8 mouse cellular contexts compared by ENCODE assay signal in the genomic region with DNA sequence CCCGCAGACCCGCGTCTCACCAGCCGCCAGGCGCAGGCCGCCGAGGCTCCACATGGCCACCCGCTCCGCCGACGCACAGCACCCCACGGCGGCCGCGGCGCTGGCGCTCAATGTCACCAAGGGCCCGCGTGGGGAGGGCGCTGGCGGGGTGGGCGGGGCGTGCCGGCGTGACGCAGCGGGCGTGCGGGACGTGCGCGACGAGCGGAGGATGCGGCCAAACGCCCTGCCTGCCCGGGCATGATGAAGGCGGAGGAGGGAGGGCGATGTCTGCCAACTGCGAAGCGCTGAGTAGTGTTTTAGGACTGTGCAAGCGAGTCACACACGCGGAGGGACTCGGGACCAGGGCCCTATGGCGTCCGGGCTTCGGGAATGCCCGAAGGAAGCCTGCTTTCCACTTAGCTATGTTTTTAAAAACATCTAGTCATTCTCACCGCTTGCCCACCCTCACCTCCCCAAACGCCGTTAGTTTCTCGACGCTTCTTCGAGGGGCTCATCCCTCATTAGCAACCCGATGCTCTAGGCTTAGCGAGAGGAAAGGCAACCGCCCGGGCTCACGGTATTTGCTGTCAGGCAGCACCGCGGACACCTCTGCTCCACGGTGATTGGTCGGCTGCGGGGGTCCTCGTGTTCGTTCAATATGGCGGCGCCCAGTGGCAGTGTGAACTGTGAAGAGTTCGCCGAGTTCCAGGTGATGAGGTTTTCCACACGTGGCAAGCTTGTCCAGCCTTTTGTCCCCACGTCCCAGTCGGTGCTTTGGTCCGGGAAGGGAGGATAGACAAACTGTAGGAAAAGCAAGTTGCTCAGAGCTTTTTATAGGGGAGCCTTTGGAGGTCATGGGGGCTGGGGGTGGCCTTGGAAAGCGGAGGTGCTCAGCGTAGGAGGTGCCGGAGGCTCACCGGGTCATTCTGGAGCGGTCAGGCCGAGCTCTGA. TPM values are rescaled to one million over a fixed set of nuclear protein-coding genes. Genes with fewer than 3 reads are reported as not detected.
A peak's percentile ranks its signal among the peaks of the same experiment; 100 is the strongest.
DNase-seq lines count a peak whose midpoint lies in the region; ATAC-seq and TF ChIP-seq lines count a peak whose summit lies in the region.

A gene (minus strand): TSS at position 145 of the 930 bp plus-strand sequence.
A gene (plus strand): TSS at position 236 of the 930 bp plus-strand sequence.

- peak; percentile 96 for DNase-seq in brain, embryonic 14.5 days (ENCODE audit: low read depth)
- DNase-seq in kidney, postnatal 0 days (ENCODE audit: low spot score) = peak; percentile 95
- DNase-seq in liver, embryonic 11.5 days (ENCODE audit: low spot score) = peak; percentile 96
- peak; percentile 94 for DNase-seq in naive thymus-derived CD4-positive, alpha-beta T cell, adult 2 months (ENCODE audit: low read depth)

- peaks cover 25% of the 10 kb centered on the region for H3K36me3 ChIP-seq in C2C12 (ENCODE audit: control insufficient read depth, insufficient read depth)
- H3K36me3 ChIP-seq in erythroblast, embryonic 14.5 days (ENCODE audit: control insufficient read depth) = peaks cover 30% of the 10 kb centered on the region
- H3K36me3 ChIP-seq in heart, embryonic 12.5 days = peaks cover 14% of the 10 kb centered on the region
- H3K36me3 ChIP-seq in kidney, postnatal 0 days (ENCODE audit: insufficient read depth, low read length) = no peaks in the 10 kb centered on the region
- peaks cover 4% of the 10 kb centered on the region; the same call in 1 of the 2 replicates for H3K36me3 ChIP-seq in liver, embryonic 11.5 days (ENCODE audit: control insufficient read depth, insufficient read depth, low read length)
- no peaks in the 10 kb centered on the region for H3K36me3 ChIP-seq in stomach, embryonic 14.5 days (ENCODE audit: control insufficient read depth, insufficient read depth, low read length)

- H3K9ac ChIP-seq in heart, embryonic 12.5 days = peak within 1 kb of the TSS; percentile 94
- H3K9ac ChIP-seq in kidney, postnatal 0 days (ENCODE audit: low read depth, low read length) = peak within 1 kb of the TSS; percentile 74
- H3K9ac ChIP-seq in liver, embryonic 11.5 days (ENCODE audit: low read depth, low read length) = peak within 1 kb of the TSS; percentile 94
- peak within 1 kb of the TSS; percentile 83 for H3K9ac ChIP-seq in stomach, embryonic 14.5 days (replicated peaks; ENCODE audit: low read depth, low read length)

- WGBS in heart, embryonic 12.5 days = under 1% methylated on average over 79 of the region's 81 CpGs
- under 1% methylated on average over 74 of the region's 81 CpGs for WGBS in kidney, postnatal 0 days
- under 1% methylated on average over 81 of the region's 81 CpGs for WGBS in liver, embryonic 11.5 days
- under 1% methylated on average over 81 of the region's 81 CpGs for WGBS in stomach, embryonic 14.5 days

- H3K4me3 ChIP-seq in C2C12 (ENCODE audit: insufficient read depth, poor library complexity, severe bottlenecking) = peak within 1 kb of the TSS; percentile 82
- peak within 1 kb of the TSS; percentile 77 for H3K4me3 ChIP-seq in erythroblast, embryonic 14.5 days (replicated peaks)
- peak within 1 kb of the TSS; percentile 95 for H3K4me3 ChIP-seq in heart, embryonic 12.5 days
- peak within 1 kb of the TSS; percentile 76 for H3K4me3 ChIP-seq in kidney, postnatal 0 days (replicated peaks; ENCODE audit: low read depth, low read length)
- peak within 1 kb of the TSS; percentile 85 for H3K4me3 ChIP-seq in liver, embryonic 11.5 days (ENCODE audit: low read depth, low read length)
- peak within 1 kb of the TSS; percentile 84 for H3K4me3 ChIP-seq in stomach, embryonic 14.5 days (ENCODE audit: low read depth, low read length)

- H3K27ac ChIP-seq in heart, embryonic 12.5 days (ENCODE audit: poor library complexity, severe bottlenecking) = peak within 1 kb of the TSS; percentile 100
- peak within 1 kb of the TSS; percentile 97 for H3K27ac ChIP-seq in kidney, postnatal 0 days
- H3K27ac ChIP-seq in liver, embryonic 11.5 days (ENCODE audit: low read depth, low read length) = peak within 1 kb of the TSS; percentile 99
- peak within 1 kb of the TSS; percentile 99 for H3K27ac ChIP-seq in stomach, embryonic 14.5 days (ENCODE audit: low read length)

- TF ChIP-seq CTCF in C2C12 (IDR thresholded peaks at IDR 0.05; ENCODE audit: control insufficient read depth, insufficient read depth, insufficient read length) = peak; percentile 9
- TF ChIP-seq CTCF in brain, embryonic 14.5 days (IDR thresholded peaks at IDR 0.05; ENCODE audit: borderline replicate concordance, extremely low read depth, insufficient read depth, insufficient read length) = no peak
- TF ChIP-seq CTCF in kidney, postnatal 0 days (IDR thresholded peaks at IDR 0.05; ENCODE audit: low read depth) = peak; percentile 16; the same call in 1 of the 2 replicates

- H3K27me3 ChIP-seq in C2C12 (ENCODE audit: control insufficient read depth, insufficient read depth, insufficient read length) = no peaks in the 10 kb centered on the region
- no peaks in the 10 kb centered on the region for H3K27me3 ChIP-seq in erythroblast, embryonic 14.5 days (ENCODE audit: control insufficient read depth)
- H3K27me3 ChIP-seq in heart, embryonic 12.5 days (replicated peaks) = no peaks in the 10 kb centered on the region
- no peaks in the 10 kb centered on the region for H3K27me3 ChIP-seq in kidney, postnatal 0 days (ENCODE audit: insufficient read depth, low read length)
- H3K27me3 ChIP-seq in liver, embryonic 11.5 days (replicated peaks; ENCODE audit: control insufficient read depth, insufficient read depth, low read length) = no peaks in the 10 kb centered on the region
- H3K27me3 ChIP-seq in stomach, embryonic 14.5 days (ENCODE audit: control insufficient read depth, insufficient read depth, low read length) = no peaks in the 10 kb centered on the region

- H3K4me1 ChIP-seq in erythroblast, embryonic 14.5 days (ENCODE audit: control insufficient read depth) = peaks cover 47% of the 10 kb centered on the region
- peaks cover 30% of the 10 kb centered on the region for H3K4me1 ChIP-seq in heart, embryonic 12.5 days (replicated peaks)
- no peaks in the 10 kb centered on the region; the same call in 1 of the 2 replicates for H3K4me1 ChIP-seq in kidney, postnatal 0 days (replicated peaks; ENCODE audit: insufficient read depth, low read length)
- peaks cover 23% of the 10 kb centered on the region for H3K4me1 ChIP-seq in liver, embryonic 11.5 days (replicated peaks; ENCODE audit: control insufficient read depth, insufficient read depth, low read length)
- peaks cover 26% of the 10 kb centered on the region for H3K4me1 ChIP-seq in stomach, embryonic 14.5 days (ENCODE audit: control insufficient read depth, insufficient read depth, low read length)

- peaks cover 93% of the 10 kb centered on the region for H3K79me2 ChIP-seq in C2C12 (ENCODE audit: control insufficient read depth, insufficient read depth)

- H3K79me3 ChIP-seq in C2C12 (ENCODE audit: low read depth) = peaks cover 67% of the 10 kb centered on the region

- peak within 1 kb of the TSS; percentile 70 for H3K4me2 ChIP-seq in heart, embryonic 12.5 days
- H3K4me2 ChIP-seq in kidney, postnatal 0 days (ENCODE audit: low read length) = peak within 1 kb of the TSS; percentile 79
- H3K4me2 ChIP-seq in liver, embryonic 11.5 days = peak within 1 kb of the TSS; percentile 66
- H3K4me2 ChIP-seq in stomach, embryonic 14.5 days (replicated peaks; ENCODE audit: low read depth, low read length) = peak within 1 kb of the TSS; percentile 55

- TF ChIP-seq POLR2A in brain, embryonic 14.5 days (IDR thresholded peaks at IDR 0.05; ENCODE audit: borderline replicate concordance, extremely low read depth, insufficient read depth, insufficient read length, poor library complexity, severe bottlenecking) = peak; percentile 90

- peak within 1 kb of the TSS; percentile 84 for H3ac ChIP-seq in C2C12 (ENCODE audit: control insufficient read depth, insufficient read length, low read depth)

- ATAC-seq in heart, embryonic 12.5 days (ENCODE audit: insufficient number of reproducible peaks, low FRiP score) = peak; percentile 94
- ATAC-seq in kidney, postnatal 0 days (replicated peaks; ENCODE audit: low FRiP score, low read depth) = peak; percentile 95
- peak; percentile 90 for ATAC-seq in liver, embryonic 11.5 days (replicated peaks; ENCODE audit: low FRiP score)
- ATAC-seq in stomach, embryonic 14.5 days (ENCODE audit: insufficient number of reproducible peaks, insufficient read depth, low FRiP score, low read depth) = peak; percentile 92

- no peaks in the 10 kb centered on the region for H3K9me3 ChIP-seq in erythroblast, embryonic 14.5 days (ENCODE audit: control insufficient read depth, low read length)
- H3K9me3 ChIP-seq in heart, embryonic 12.5 days (replicated peaks) = no peaks in the 10 kb centered on the region
- H3K9me3 ChIP-seq in kidney, postnatal 0 days (replicated peaks; ENCODE audit: low read length) = no peaks in the 10 kb centered on the region
- H3K9me3 ChIP-seq in liver, embryonic 11.5 days (ENCODE audit: control insufficient read depth, low read length) = no peaks in the 10 kb centered on the region
- H3K9me3 ChIP-seq in stomach, embryonic 14.5 days (ENCODE audit: control insufficient read depth, low read depth, low read length) = no peaks in the 10 kb centered on the region

TF ChIP-seq in C2C12, 6 proteins besides CTCF, POLR2A, EP300 and RAD21:
- peak; percentile 73 for TF ChIP-seq MAX (IDR thresholded peaks at IDR 0.05)
- TF ChIP-seq CEBPB (IDR thresholded peaks at IDR 0.05; ENCODE audit: low read depth) = no peak
- TF ChIP-seq USF1 (IDR thresholded peaks at IDR 0.05; ENCODE audit: low read depth) = peak; percentile 12
- no peak for TF ChIP-seq FOSL1 (IDR thresholded peaks at IDR 0.05; ENCODE audit: insufficient read depth, low read length, poor library complexity, severe bottlenecking)
- no peak for TF ChIP-seq MYOD1 (IDR thresholded peaks at IDR 0.05; ENCODE audit: control insufficient read depth, insufficient read length, low read depth)

RNA-seq across cellular contexts. Expression of the first gene that starts in this region (rescaled TPM):
- 178 TPM for polyA plus RNA-seq in C2C12 (2012; fragmentation: generic; extraction: Trizol)
- 80.0 and 84.3 TPM in 2 replicates for polyA plus RNA-seq in brain, embryonic 14.5 days (2012; rRNA removed)
- 5.7 and 7.9 TPM in 2 replicates for polyA plus RNA-seq in erythroblast, embryonic 14.5 days (2012)
- 690 and 731 TPM in 2 replicates for polyA plus RNA-seq in heart, embryonic 12.5 days (2016; fragmentation: Nextera tagmentation; extraction: Ambion mirVana)
- 362 and 409 TPM in 2 replicates for polyA plus RNA-seq in kidney, postnatal 0 days (2015; fragmentation: Nextera tagmentation; extraction: Ambion mirVana)
- polyA plus RNA-seq in liver, embryonic 11.5 days (2014; fragmentation: Nextera tagmentation; extraction: Ambion mirVana) = 493 and 545 TPM in 2 replicates
- polyA plus RNA-seq in stomach, embryonic 14.5 days (2014; fragmentation: Nextera tagmentation; extraction: Ambion mirVana) = 395 and 400 TPM in 2 replicates

RNA-seq across cellular contexts. Expression of the second gene that starts in this region (rescaled TPM):
- polyA plus RNA-seq in C2C12 (2012; fragmentation: generic; extraction: Trizol) = 52.8 TPM
- 21.5 and 27.8 TPM in 2 replicates for polyA plus RNA-seq in brain, embryonic 14.5 days (2012; rRNA removed)
- polyA plus RNA-seq in erythroblast, embryonic 14.5 days (2012) = 0.13 and 0.17 TPM in 2 replicates
- 86.9 and 89.7 TPM in 2 replicates for polyA plus RNA-seq in heart, embryonic 12.5 days (2016; fragmentation: Nextera tagmentation; extraction: Ambion mirVana)
- polyA plus RNA-seq in kidney, postnatal 0 days (2015; fragmentation: Nextera tagmentation; extraction: Ambion mirVana) = 92.5 and 95.9 TPM in 2 replicates
- 121 and 137 TPM in 2 replicates for polyA plus RNA-seq in liver, embryonic 11.5 days (2014; fragmentation: Nextera tagmentation; extraction: Ambion mirVana)
- polyA plus RNA-seq in stomach, embryonic 14.5 days (2014; fragmentation: Nextera tagmentation; extraction: Ambion mirVana) = 71.0 and 85.7 TPM in 2 replicates

Comparison
In these comparisons a context has a peak if more than half of its experiments do, and no peak if none do; other contexts are left out.
1. Peak in every context shown above with its lines: DNase-seq, ATAC-seq, H3K4me3 ChIP-seq and H3K27ac ChIP-seq.
2. RNA of the second gene that starts in this region (polyA plus RNA-seq): 121 to 137 TPM in liver, embryonic 11.5 days, 92.5 to 95.9 TPM in kidney, postnatal 0 days, 86.9 to 89.7 TPM in heart, embryonic 12.5 days, 71.0 to 85.7 TPM in stomach, embryonic 14.5 days, 52.8 TPM in C2C12 (single experiment) and 21.5 to 27.8 TPM in brain, embryonic 14.5 days; 0.13 to 0.17 TPM in erythroblast, embryonic 14.5 days; every median in the first group is over 10 times any median in the second.